Mouse (Mus musculus): ENCODE results near the gene Notch4.
A peak's percentile ranks its signal among the peaks of the same experiment; 100 is the strongest.

GRCm38 (mm10) chr17:34587423-34587811 is 23.3 kb downstream of the Notch4 start:
- TF ChIP-seq NRF1 (IDR thresholded peaks at IDR 0.05; ENCODE audit: low read depth, low read length) (peak; percentile 82), CTCF (conservative IDR thresholded peaks at IDR 0.05 in 1 of 2, IDR thresholded peaks at IDR 0.05 in 1 of 2; ENCODE audit: low read depth in 2 of 2, low read length in 2 of 2) (no peak), E2F4 (IDR thresholded peaks at IDR 0.05; ENCODE audit: insufficient replicate concordance, low read depth, low read length) (no peak), EP300 (IDR thresholded peaks at IDR 0.05; ENCODE audit: low read length) (no peak), USF2 (conservative IDR thresholded peaks at IDR 0.05; ENCODE audit: low read depth, low read length) (no peak), NELFE (IDR thresholded peaks at IDR 0.05; ENCODE audit: low read depth, low read length) (peak; percentile 86), MAX (IDR thresholded peaks at IDR 0.05; ENCODE audit: low read length) (no peak), IRF4 (IDR thresholded peaks at IDR 0.05; ENCODE audit: low read depth, low read length) (no peak), POLR2AphosphoS2 (IDR thresholded peaks at IDR 0.05; ENCODE audit: low read depth, low read length) (peak; percentile 77; the same call in 1 of the 2 replicates), POLR2A (IDR thresholded peaks at IDR 0.05; ENCODE audit: low read depth, low read length) (peak; percentile 83), RCOR1 (conservative IDR thresholded peaks at IDR 0.05; ENCODE audit: low read depth, low read length) (no peak), TCF12 (IDR thresholded peaks at IDR 0.05; ENCODE audit: low read depth, low read length) (peak; percentile 84), ZKSCAN1 (IDR thresholded peaks at IDR 0.05; ENCODE audit: borderline replicate concordance, low read depth, low read length) (no peak), USF1 (IDR thresholded peaks at IDR 0.05; ENCODE audit: low read depth, low read length) (no peak)
